Mouse (Mus musculus) embryonic facial prominence, embryonic 12.5 days (tissue): ENCODE data around the gene Pde4d. TPM values are rescaled to one million over a fixed set of nuclear protein-coding genes. Genes with fewer than 3 reads are reported as not detected.

ENCODE experiments used
- ATAC-seq: fragments of 200-750 bp; cut with Nextera tagmentation; 2 replicates; pipeline ENCODE4 v1.8.0; 2017; ENCODE audit not compliant: insufficient number of reproducible peaks, insufficient read depth, low FRiP score, low TSS enrichment
- H3K27ac ChIP-seq: fragments of 300-500 bp; sonication (generic); 2 replicates; pipeline ENCODE4 v1.5.1; 2016; ENCODE audit warnings: mild to moderate bottlenecking
- H3K27me3 ChIP-seq: fragments of 300-500 bp; sonication (generic); 2 replicates; pipeline ENCODE4 v1.6.1; 2016; ENCODE audit warnings: mild to moderate bottlenecking, moderate library complexity
- H3K36me3 ChIP-seq: fragments of 300-500 bp; sonication (generic); 2 replicates; pipeline ENCODE4 v1.6.1; 2016; ENCODE audit warnings: mild to moderate bottlenecking
- H3K4me1 ChIP-seq: fragments of 300-500 bp; sonication (generic); 2 replicates; pipeline ENCODE4 v1.6.1; 2016
- H3K4me2 ChIP-seq: fragments of 300-500 bp; sonication (generic); replicated peaks from 2 replicates; pipeline ENCODE4 v1.6.1; 2016; ENCODE audit warnings: mild to moderate bottlenecking, moderate library complexity
- H3K4me3 ChIP-seq: fragments of 300-500 bp; sonication (generic); 2 replicates; pipeline ENCODE4 v1.5.1; 2016; ENCODE audit warnings: mild to moderate bottlenecking
- H3K9ac ChIP-seq: fragments of 300-500 bp; sonication (generic); 2 replicates; pipeline ENCODE4 v1.6.1; 2016; ENCODE audit warnings: mild to moderate bottlenecking, moderate library complexity
- H3K9me3 ChIP-seq: fragments of 300-500 bp; sonication (generic); 2 replicates; pipeline ENCODE4 v1.6.1; 2016; ENCODE audit warnings: mild to moderate bottlenecking, moderate library complexity
- WGBS: fragments of 180-500 bp; shearing (Covaris S2); methylation state at CpG from one replicate; pipeline ENCODE4 v1.1.7; 2016; 5-methylcytosine and 5-hydroxymethylcytosine counted together
- polyA plus RNA-seq: library from polyadenylated mRNA; unstranded; fragments of >200 nt; fragmentation: Nextera tagmentation; extraction: Ambion mirVana; gene quantifications from 2 replicates; pipeline ENCODE4 v1.2.1, GENCODE M21; 2016

Pde4d gene
- polyA plus RNA-seq, 1 experiment from 2014 or later: 20.4 TPM

GRCm38 (mm10) chr13:109073371-109073770 lies 623.6 kb downstream of the Pde4d start:
- H3K4me3 ChIP-seq: no peak overlapping the region
- H3K9me3 ChIP-seq: no peaks in the 10 kb centered on the region
- 14% methylated on average over 2 of the region's 2 CpGs for WGBS
- no peaks in the 10 kb centered on the region for H3K27me3 ChIP-seq
- no peak overlapping the region for H3K4me2 ChIP-seq
- no peaks in the 10 kb centered on the region for H3K36me3 ChIP-seq
- no peaks in the 10 kb centered on the region for H3K4me1 ChIP-seq
- no peak overlapping the region for H3K27ac ChIP-seq
- H3K9ac ChIP-seq: no peak overlapping the region
- no peak for ATAC-seq

- Histone ChIP-seq H3K27ac (no peak overlapping the region), H3K36me3 (no peaks in the 10 kb centered on the region), H3K4me1 (no peaks in the 10 kb centered on the region), H3K4me2 (no peak overlapping the region), H3K4me3 (no peak overlapping the region), H3K9me3 (no peaks in the 10 kb centered on the region), H3K27me3 (no peaks in the 10 kb centered on the region), H3K9ac (no peak overlapping the region)
- ATAC-seq: no peak
- WGBS: 33% methylated on average over 4 of the region's 4 CpGs
Measured at GRCm38 (mm10) chr13:109074078-109074477, 624.3 kb downstream of the Pde4d start.

DNA sequence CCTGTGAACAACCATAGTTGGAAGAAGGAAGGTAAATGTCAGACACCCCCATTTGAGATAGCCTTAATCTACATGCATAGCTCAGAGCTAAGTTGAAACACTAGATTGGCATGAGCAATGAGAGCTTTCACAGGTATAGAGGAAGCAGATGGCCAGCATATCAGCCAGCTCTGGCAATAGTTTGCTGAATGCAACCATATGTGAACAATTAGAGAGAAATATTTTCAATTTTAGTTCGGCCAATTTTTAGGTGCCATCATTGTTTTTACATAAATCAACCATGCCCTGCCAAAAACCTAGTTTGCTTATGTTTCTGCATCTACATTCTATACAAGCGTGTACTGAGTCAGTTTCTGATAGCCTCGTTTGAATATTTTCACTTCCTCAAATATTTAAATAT lies 642.9 kb downstream of the Pde4d start:
- 68% methylated on average over 3 of the region's 3 CpGs for WGBS
- ATAC-seq: no peak

GRCm38 (mm10) chr13:109096654-109097053 lies 646.9 kb downstream of the Pde4d start:
- Histone ChIP-seq H3K27ac (no peak overlapping the region), H3K9ac (no peak overlapping the region), H3K27me3 (no peaks in the 10 kb centered on the region), H3K4me3 (no peak overlapping the region), H3K4me1 (no peaks in the 10 kb centered on the region), H3K36me3 (no peaks in the 10 kb centered on the region), H3K9me3 (no peaks in the 10 kb centered on the region), H3K4me2 (no peak overlapping the region)
- 73% methylated on average over 2 of the region's 2 CpGs for WGBS
- ATAC-seq: no peak

More for the DNA sequence above, 642.9 kb downstream of the Pde4d start:
- H3K27me3 ChIP-seq: no peaks in the 10 kb centered on the region
- H3K9me3 ChIP-seq: no peaks in the 10 kb centered on the region
- H3K9ac ChIP-seq: no peak overlapping the region
- H3K27ac ChIP-seq: no peak overlapping the region
- H3K36me3 ChIP-seq: no peaks in the 10 kb centered on the region
- no peaks in the 10 kb centered on the region for H3K4me1 ChIP-seq
- no peak overlapping the region for H3K4me3 ChIP-seq
- H3K4me2 ChIP-seq: no peak overlapping the region

- Histone ChIP-seq H3K27ac (no peak overlapping the region), H3K9me3 (no peaks in the 10 kb centered on the region), H3K4me3 (peak overlapping the region; percentile 46), H3K4me2 (peak overlapping the region; percentile 97), H3K9ac (no peak overlapping the region), H3K4me1 (peaks cover 11% of the 10 kb centered on the region), H3K27me3 (peaks cover 20% of the 10 kb centered on the region), H3K36me3 (no peaks in the 10 kb centered on the region)
- 0% methylated on average over 8 of the region's 8 CpGs for WGBS
- ATAC-seq: peak; percentile 41; the same call in 1 of the 2 replicates
Measured at GRCm38 (mm10) chr13:109116004-109116341, 666.2 kb downstream of the Pde4d start.

DNA sequence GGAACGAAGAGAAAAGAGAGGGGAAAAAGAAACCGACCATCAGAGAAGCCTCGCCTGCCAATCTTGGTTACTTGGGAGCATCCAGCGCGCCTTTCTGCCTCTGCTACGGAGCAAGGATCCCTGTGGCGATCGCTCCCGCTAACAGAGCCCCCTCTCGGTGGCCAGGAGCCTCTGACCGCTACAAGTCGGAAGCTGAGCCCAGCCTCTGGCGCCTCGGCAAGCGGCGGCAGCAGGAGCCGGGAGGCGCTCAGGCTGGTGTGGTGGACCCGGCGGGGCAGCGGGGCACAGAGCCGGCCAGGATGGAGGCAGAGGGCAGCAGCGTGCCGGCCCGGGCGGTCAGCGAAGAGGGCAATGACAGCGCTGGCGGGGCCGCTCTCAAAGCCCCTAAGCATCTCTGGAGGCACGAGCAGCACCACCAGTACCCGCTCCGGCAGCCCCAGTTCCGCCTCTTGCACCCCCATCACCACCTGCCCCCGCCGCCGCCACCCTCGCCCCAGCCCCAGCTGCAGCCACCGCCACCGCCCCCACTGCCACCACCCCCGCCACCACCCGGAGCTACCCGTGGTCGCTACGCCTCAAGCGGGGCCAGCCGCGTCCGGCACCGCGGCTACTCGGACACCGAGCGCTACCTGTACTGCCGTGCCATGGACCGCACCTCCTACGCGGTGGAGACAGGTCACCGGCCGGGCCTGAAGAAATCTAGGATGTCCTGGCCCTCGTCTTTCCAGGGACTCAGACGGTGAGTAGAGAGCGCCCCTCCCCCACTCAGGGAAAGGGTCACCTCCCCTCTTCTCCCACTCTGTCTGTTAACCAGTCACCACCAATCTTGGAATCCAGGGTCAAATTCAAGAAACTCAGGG lies 666.8 kb downstream of the Pde4d start:
- Histone ChIP-seq H3K9ac (no peak overlapping the region), H3K9me3 (no peaks in the 10 kb centered on the region), H3K4me1 (peaks cover 11% of the 10 kb centered on the region), H3K4me2 (peak overlapping the region; percentile 97), H3K27ac (no peak overlapping the region), H3K36me3 (no peaks in the 10 kb centered on the region), H3K4me3 (peak overlapping the region; percentile 46), H3K27me3 (peaks cover 20% of the 10 kb centered on the region)
- WGBS: under 1% methylated on average over 59 of the region's 63 CpGs
- ATAC-seq: peak; percentile 60; the same call in 1 of the 2 replicates

DNA sequence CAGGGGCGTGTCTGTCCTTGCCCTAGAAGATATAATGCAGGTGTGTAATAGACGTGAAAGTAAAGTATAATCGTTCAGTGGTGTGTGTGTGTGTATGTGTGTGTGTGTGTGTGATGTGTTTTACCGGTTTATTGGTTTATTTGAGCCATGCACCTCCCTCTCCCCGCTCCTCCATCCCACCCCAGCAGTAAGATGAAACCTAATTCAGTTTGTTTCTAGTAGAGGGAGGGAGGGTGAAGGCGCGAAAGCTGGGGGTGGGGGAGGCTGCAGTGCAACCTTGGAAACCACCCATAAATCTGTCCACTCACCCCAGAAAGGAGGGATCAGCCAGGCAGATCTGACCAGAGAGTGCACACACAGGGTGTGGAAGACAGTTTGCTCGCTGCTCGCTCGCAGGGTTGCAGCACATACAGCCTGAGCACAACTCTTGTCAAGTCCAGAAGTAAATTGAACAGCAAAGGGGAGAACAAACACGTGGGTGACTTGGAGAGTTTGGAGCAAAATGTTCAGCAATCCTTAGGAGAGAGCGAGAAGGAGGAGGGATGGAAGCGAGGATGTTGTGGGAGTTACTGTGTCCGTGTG lies 667.6 kb downstream of the Pde4d start:
- Histone ChIP-seq H3K4me3 (peak overlapping the region; percentile 46), H3K9ac (no peak overlapping the region), H3K36me3 (no peaks in the 10 kb centered on the region), H3K4me1 (peaks cover 11% of the 10 kb centered on the region), H3K27me3 (peaks cover 20% of the 10 kb centered on the region), H3K9me3 (no peaks in the 10 kb centered on the region), H3K27ac (no peak overlapping the region), H3K4me2 (peak overlapping the region; percentile 97)
- ATAC-seq: no peak
- WGBS: 9% methylated on average over 14 of the region's 14 CpGs

DNA sequence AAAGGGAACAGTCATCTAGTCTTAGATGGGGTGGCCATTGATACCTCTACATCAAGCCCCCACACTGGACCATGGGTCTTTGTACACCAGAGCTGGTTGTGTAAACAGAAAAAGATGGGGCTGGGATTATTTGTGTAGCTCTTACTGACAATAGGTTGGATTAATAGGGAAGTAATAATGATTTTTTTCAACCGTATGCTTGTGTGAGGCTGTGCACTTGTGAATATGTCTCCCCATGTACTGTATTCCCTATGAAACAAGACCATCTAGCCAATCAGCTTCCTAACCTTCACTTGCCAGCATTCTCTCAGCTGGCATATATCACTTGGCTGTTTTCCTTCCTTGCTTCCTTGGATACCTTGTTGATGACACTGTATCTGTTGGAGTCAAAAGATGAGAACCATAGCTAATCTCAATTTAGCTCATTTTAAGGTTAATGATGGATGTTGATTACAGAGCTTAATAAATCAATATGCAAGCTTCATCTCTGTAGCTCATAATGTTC lies 668.6 kb downstream of the Pde4d start:
- H3K9me3 ChIP-seq: no peaks in the 10 kb centered on the region
- WGBS: 83% methylated on average over 1 of the region's 1 CpGs
- H3K27ac ChIP-seq: no peak overlapping the region
- H3K4me3 ChIP-seq: no peak overlapping the region
- H3K4me2 ChIP-seq: no peak overlapping the region
- ATAC-seq: no peak
- H3K9ac ChIP-seq: no peak overlapping the region
- peaks cover 11% of the 10 kb centered on the region for H3K4me1 ChIP-seq
- H3K36me3 ChIP-seq: no peaks in the 10 kb centered on the region
- peaks cover 20% of the 10 kb centered on the region for H3K27me3 ChIP-seq

- peaks cover 6% of the 10 kb centered on the region; the same call in 1 of the 2 replicates for H3K4me1 ChIP-seq
- no peak overlapping the region for H3K4me3 ChIP-seq
- WGBS: 58% methylated on average over 3 of the region's 3 CpGs
- no peak for ATAC-seq
- no peak overlapping the region for H3K27ac ChIP-seq
- H3K9me3 ChIP-seq: no peaks in the 10 kb centered on the region
- no peaks in the 10 kb centered on the region for H3K36me3 ChIP-seq
- no peak overlapping the region for H3K9ac ChIP-seq
- H3K27me3 ChIP-seq: peaks cover 12% of the 10 kb centered on the region
- no peak overlapping the region for H3K4me2 ChIP-seq
Measured at GRCm38 (mm10) chr13:109121867-109122266, 672.1 kb downstream of the Pde4d start.

DNA sequence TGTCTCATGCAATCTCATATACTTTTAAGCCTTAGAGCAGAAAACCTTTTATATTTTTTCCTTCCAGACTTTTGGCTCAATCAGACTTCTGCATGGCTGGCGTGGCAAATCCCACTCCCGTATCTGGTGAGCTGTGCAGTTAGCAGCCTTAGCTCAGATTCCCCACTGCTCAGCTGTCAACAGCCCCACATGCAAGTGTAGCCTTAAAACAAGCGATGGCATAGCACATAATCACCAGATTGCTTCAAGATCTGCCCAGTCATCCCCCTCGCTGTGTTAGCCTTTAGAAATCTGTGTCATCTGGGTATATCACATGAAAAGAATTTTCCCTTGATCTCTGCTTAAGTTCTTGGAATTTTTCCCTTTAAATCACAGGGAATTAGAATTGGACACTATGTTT lies 686.7 kb downstream of the Pde4d start:
- no peaks in the 10 kb centered on the region for H3K36me3 ChIP-seq
- no peak overlapping the region for H3K9ac ChIP-seq
- H3K27me3 ChIP-seq: no peaks in the 10 kb centered on the region
- H3K27ac ChIP-seq: no peak overlapping the region
- no peak for ATAC-seq
- no peak overlapping the region for H3K4me2 ChIP-seq
- no peaks in the 10 kb centered on the region for H3K4me1 ChIP-seq
- 51% methylated on average over 4 of the region's 4 CpGs for WGBS
- H3K4me3 ChIP-seq: no peak overlapping the region
- no peaks in the 10 kb centered on the region for H3K9me3 ChIP-seq

DNA sequence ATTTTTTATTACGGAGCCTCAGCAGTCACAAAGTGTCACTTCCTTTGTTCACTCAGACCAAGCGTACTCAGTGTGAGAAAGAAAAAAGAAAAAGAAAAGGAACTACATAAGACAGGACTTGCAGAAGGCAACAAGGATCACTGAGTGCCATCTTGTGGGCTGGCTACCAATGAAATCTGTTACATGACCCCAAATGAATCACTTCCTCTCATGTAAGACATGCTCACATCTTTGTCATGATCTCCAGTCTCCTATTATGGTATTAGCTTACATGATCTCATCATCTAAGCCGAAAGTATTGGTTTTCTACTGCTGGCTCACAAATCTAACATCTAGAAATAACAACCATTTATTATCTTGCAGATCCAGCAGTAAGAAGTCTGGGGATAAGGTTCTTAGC lies 709.0 kb downstream of the Pde4d start:
- no peak overlapping the region for H3K27ac ChIP-seq
- no peaks in the 10 kb centered on the region for H3K36me3 ChIP-seq
- H3K4me3 ChIP-seq: no peak overlapping the region
- ATAC-seq: no peak
- H3K4me1 ChIP-seq: no peaks in the 10 kb centered on the region
- H3K9ac ChIP-seq: no peak overlapping the region
- H3K9me3 ChIP-seq: no peaks in the 10 kb centered on the region
- no peaks in the 10 kb centered on the region for H3K27me3 ChIP-seq
- no peak overlapping the region for H3K4me2 ChIP-seq
- 72% methylated on average over 3 of the region's 3 CpGs for WGBS
